Mouse (Mus musculus): Measurements from ENCODE around the gene Mapkap1. TPM values are rescaled to one million over a fixed set of nuclear protein-coding genes. Genes with fewer than 3 reads are reported as not detected.

Gene Mapkap1
- polyA plus RNA-seq, 2 experiments: 14.9 to 25.5 TPM

DNA sequence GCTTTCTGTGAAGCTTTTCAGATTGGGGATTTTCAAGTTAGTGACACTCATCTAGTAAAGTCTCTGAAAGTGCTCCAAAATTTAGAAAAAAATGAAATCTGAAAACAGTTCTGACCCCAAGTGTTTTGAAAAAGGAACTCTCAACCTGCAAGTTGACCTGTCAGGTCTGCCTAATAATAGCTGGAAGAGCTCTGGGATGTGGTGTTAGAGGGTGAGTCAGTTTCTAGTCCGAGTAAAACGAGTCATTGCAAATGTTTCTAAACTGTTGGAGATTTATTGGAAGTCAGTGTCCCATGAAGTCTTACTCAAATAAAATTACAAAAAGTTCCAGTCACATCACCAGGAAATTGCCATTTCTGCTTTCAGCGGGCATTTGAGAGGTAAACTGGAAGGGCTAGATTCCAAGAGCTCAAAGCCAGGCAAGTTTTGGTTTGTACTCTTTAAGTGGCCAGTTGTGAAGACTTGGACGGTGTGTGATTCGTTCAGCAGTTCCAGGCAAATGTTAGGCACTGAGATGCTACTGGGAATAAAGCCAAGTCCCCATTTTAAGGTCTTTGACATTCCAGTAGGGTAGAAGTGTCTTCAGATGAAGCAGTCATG, 3.3 kb downstream of the Mapkap1 start:
- WGBS (ENCODE audit: insufficient replicate concordance): 71% methylated on average over 5 of the region's 5 CpGs
- H3K36me3 ChIP-seq (replicated peaks; ENCODE audit: control insufficient read depth, insufficient read depth, low read depth): no peaks in the 10 kb centered on the region
- no peak overlapping the region for H3K4me3 ChIP-seq (ENCODE audit: insufficient read depth in 1 of 2, low read depth in 2 of 2, low read length in 2 of 2)
- no peaks in the 10 kb centered on the region for H3K27me3 ChIP-seq (ENCODE audit: control insufficient read depth, insufficient read depth, low read length)
- H3K9ac ChIP-seq (replicated peaks): no peak overlapping the region
- DNase-seq (ENCODE audit: low read depth in 3 of 3, low spot score in 3 of 3) (no peak), ATAC-seq (ENCODE audit: insufficient read depth) (no peak)
- TF ChIP-seq EP300 (IDR thresholded peaks at IDR 0.05; ENCODE audit: low read depth): no peak
- no peak for TF ChIP-seq CTCF (IDR thresholded peaks at IDR 0.05; ENCODE audit: low read depth)
- H3K27ac ChIP-seq: no peak overlapping the region
- no peaks in the 10 kb centered on the region for H3K9me3 ChIP-seq (ENCODE audit: control insufficient read depth, low read length)
- no peak overlapping the region for H3K4me2 ChIP-seq (ENCODE audit: low read depth)
- H3K4me1 ChIP-seq (replicated peaks; ENCODE audit: control insufficient read depth in 2 of 2, insufficient read depth in 2 of 2, low read length in 1 of 2): peaks cover 5 to 7% of the 10 kb centered on the region in 2 experiments; a peak in 3 of 4 replicates

DNA sequence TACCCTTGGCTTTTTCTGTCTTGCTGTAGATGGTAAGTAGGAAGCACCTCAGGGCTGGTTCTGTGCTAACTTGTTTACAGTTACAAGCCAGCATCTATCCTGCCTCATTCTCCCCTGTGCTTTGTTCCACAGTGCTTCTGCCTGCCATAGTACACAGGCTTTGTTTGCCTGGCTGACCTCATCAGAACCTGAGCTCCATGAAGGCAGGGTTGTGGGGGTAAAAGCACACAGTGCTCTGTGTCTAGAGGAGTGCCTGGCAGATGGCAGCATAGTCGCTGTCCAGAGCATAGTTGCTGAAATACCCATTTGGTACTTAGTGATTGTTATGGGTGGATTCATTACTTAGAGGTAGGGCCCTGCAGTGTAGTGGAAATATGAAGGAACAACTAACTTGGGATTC, 13.7 kb downstream of the Mapkap1 start:
- WGBS (ENCODE audit: insufficient replicate concordance): 50% methylated on average over 1 of the region's 1 CpGs
- H3K4me1 ChIP-seq (replicated peaks; ENCODE audit: control insufficient read depth in 2 of 2, insufficient read depth in 2 of 2, low read length in 1 of 2): no peaks in the 10 kb centered on the region; a peak in 1 of 4 replicates
- H3K9ac ChIP-seq (replicated peaks): no peak overlapping the region
- no peak for ATAC-seq (ENCODE audit: insufficient read depth)
- TF ChIP-seq EP300 (IDR thresholded peaks at IDR 0.05; ENCODE audit: low read depth): no peak
- no peak for TF ChIP-seq CTCF (IDR thresholded peaks at IDR 0.05; ENCODE audit: low read depth)
- DNase-seq (ENCODE audit: low read depth in 3 of 3, low spot score in 3 of 3): no peak
- H3K27ac ChIP-seq: no peak overlapping the region
- no peaks in the 10 kb centered on the region for H3K9me3 ChIP-seq (ENCODE audit: control insufficient read depth, low read length)
- no peak overlapping the region for H3K4me3 ChIP-seq (ENCODE audit: insufficient read depth in 1 of 2, low read depth in 2 of 2, low read length in 2 of 2)
- no peak overlapping the region for H3K4me2 ChIP-seq (ENCODE audit: low read depth)
- H3K36me3 ChIP-seq (replicated peaks; ENCODE audit: control insufficient read depth, insufficient read depth, low read depth): no peaks in the 10 kb centered on the region; the same call in 1 of the 2 replicates
- no peaks in the 10 kb centered on the region for H3K27me3 ChIP-seq (ENCODE audit: control insufficient read depth, insufficient read depth, low read length)

DNA sequence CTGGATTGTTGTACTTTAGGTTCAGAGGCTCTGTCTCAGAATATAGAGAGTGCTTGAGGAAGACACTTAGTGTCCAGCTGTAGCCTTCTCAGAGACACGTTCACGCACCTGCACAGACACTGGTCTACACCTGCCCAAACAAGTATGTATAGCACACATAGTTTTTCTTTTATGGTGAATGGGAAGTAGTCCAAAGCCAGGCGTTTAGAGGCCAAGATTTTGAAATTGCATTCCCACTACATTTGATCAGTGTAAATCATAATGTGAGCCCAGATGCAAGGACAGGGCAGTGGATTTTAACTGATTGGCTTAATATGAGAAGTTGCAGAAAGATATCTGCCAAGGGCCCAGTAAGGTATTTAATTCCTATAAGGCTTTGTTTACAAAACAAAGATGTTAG, 17.6 kb downstream of the Mapkap1 start:
- no peak overlapping the region for H3K27ac ChIP-seq
- H3K4me1 ChIP-seq (replicated peaks; ENCODE audit: control insufficient read depth in 2 of 2, insufficient read depth in 2 of 2, low read length in 1 of 2): no peaks in the 10 kb centered on the region
- no peaks in the 10 kb centered on the region for H3K9me3 ChIP-seq (ENCODE audit: control insufficient read depth, low read length)
- H3K4me2 ChIP-seq (ENCODE audit: low read depth): no peak overlapping the region
- no peak for DNase-seq (ENCODE audit: low read depth in 3 of 3, low spot score in 3 of 3)
- TF ChIP-seq CTCF (IDR thresholded peaks at IDR 0.05; ENCODE audit: low read depth) (no peak), EP300 (IDR thresholded peaks at IDR 0.05; ENCODE audit: low read depth) (no peak)
- no peak overlapping the region for H3K9ac ChIP-seq (replicated peaks)
- WGBS (ENCODE audit: insufficient replicate concordance): 74% methylated on average over 3 of the region's 3 CpGs
- H3K4me3 ChIP-seq (ENCODE audit: insufficient read depth in 1 of 2, low read depth in 2 of 2, low read length in 2 of 2): no peak overlapping the region
- H3K27me3 ChIP-seq (ENCODE audit: control insufficient read depth, insufficient read depth, low read length): no peaks in the 10 kb centered on the region
- no peak for ATAC-seq (ENCODE audit: insufficient read depth)
- H3K36me3 ChIP-seq (replicated peaks; ENCODE audit: control insufficient read depth, insufficient read depth, low read depth): no peaks in the 10 kb centered on the region; the same call in 1 of the 2 replicates

DNA sequence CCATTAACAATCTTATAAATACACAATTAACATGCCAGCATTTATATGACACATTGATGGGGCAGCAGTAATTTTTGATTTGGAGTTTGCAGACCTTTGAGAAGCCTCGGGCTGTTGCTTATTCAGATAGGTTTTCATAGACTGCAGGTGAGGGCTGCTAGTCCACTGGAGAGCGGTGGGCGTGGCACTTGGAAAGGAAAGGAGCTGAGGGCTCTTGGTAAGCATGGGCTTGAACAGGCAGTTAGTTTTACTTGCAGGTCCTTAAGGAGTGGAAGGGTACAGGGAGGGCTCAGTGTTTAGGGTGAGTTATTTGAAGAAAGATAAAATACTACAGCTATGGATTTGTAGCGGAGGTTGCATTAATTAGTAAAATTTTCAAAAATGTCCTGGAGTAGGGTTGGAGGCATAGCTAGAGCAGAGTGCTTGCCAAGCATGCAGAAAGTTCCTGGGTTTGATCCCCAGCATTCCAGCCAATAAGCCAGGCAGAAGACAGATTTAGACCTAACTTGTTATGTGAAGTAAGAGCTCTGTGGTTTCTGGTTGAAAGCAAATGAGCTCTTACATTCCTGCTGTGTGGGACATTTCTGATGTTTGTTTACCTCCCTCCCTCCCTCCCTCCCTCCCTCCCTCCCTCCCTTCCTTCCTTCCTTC, 19.1 kb downstream of the Mapkap1 start:
- Histone ChIP-seq H3K4me1 (replicated peaks; ENCODE audit: control insufficient read depth in 2 of 2, insufficient read depth in 2 of 2, low read length in 1 of 2) (no peaks in the 10 kb centered on the region), H3K9ac (replicated peaks) (no peak overlapping the region), H3K4me3 (ENCODE audit: insufficient read depth in 1 of 2, low read depth in 2 of 2, low read length in 2 of 2) (no peak overlapping the region), H3K27ac (no peak overlapping the region), H3K9me3 (ENCODE audit: control insufficient read depth, low read length) (no peaks in the 10 kb centered on the region), H3K27me3 (ENCODE audit: control insufficient read depth, insufficient read depth, low read length) (no peaks in the 10 kb centered on the region), H3K36me3 (replicated peaks; ENCODE audit: control insufficient read depth, insufficient read depth, low read depth) (no peaks in the 10 kb centered on the region; the same call in 1 of the 2 replicates), H3K4me2 (ENCODE audit: low read depth) (no peak overlapping the region)
- DNase-seq (ENCODE audit: low read depth in 3 of 3, low spot score in 3 of 3): no peak
- ATAC-seq (ENCODE audit: insufficient read depth): no peak
- WGBS (ENCODE audit: insufficient replicate concordance): 80% methylated on average over 4 of the region's 4 CpGs
- TF ChIP-seq EP300 (IDR thresholded peaks at IDR 0.05; ENCODE audit: low read depth): no peak
- no peak for TF ChIP-seq CTCF (IDR thresholded peaks at IDR 0.05; ENCODE audit: low read depth)

DNA sequence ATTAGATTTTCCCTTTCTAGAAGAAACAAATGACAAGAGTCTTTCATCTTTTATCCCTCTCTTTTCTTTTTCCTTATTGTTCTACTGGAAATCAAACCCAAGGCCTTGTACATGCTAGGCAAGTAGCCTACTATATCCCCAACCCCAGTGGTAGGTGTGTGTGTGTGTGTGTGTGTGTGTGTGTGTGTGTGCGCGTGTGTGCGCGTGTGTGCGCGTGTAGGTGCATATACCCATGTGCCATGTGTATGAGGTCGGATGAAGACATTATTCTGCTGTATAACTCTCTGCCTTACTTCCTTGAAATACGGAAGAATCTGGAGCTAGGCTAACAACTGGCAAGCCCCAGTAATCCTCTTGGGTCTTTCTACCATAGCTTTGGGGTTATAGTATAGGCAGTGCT, 24.1 kb downstream of the Mapkap1 start:
- no peak overlapping the region for H3K4me2 ChIP-seq (ENCODE audit: low read depth)
- DNase-seq (ENCODE audit: low read depth in 3 of 3, low spot score in 3 of 3) (no peak), ATAC-seq (ENCODE audit: insufficient read depth) (no peak)
- no peak overlapping the region for H3K27ac ChIP-seq
- no peaks in the 10 kb centered on the region for H3K27me3 ChIP-seq (ENCODE audit: control insufficient read depth, insufficient read depth, low read length)
- H3K4me3 ChIP-seq (ENCODE audit: insufficient read depth in 1 of 2, low read depth in 2 of 2, low read length in 2 of 2): no peak overlapping the region
- no peak overlapping the region for H3K9ac ChIP-seq (replicated peaks)
- 87% methylated on average over 8 of the region's 8 CpGs for WGBS (ENCODE audit: insufficient replicate concordance)
- H3K4me1 ChIP-seq (replicated peaks; ENCODE audit: control insufficient read depth in 2 of 2, insufficient read depth in 2 of 2, low read length in 1 of 2): no peaks in the 10 kb centered on the region
- no peaks in the 10 kb centered on the region for H3K36me3 ChIP-seq (replicated peaks; ENCODE audit: control insufficient read depth, insufficient read depth, low read depth)
- H3K9me3 ChIP-seq (ENCODE audit: control insufficient read depth, low read length): no peaks in the 10 kb centered on the region
- TF ChIP-seq EP300 (IDR thresholded peaks at IDR 0.05; ENCODE audit: low read depth) (no peak), CTCF (IDR thresholded peaks at IDR 0.05; ENCODE audit: low read depth) (no peak)

Data from liver, embryonic 14.5 days (tissue).